Mouse (Mus musculus): ENCODE data around the gene Tbc1d10b.
"Not testable (repeated sequence)": the region's sequence is repeated elsewhere in the genome, so short reads cannot be mapped to it uniquely, and the experiment has no call there.

Gene Tbc1d10b

GRCm38 (mm10) chr7:127208295-127208552 lies at the start of gene Tbc1d10b:
Gene Tbc1d10b, minus strand, starts transcription at chr7:127208468.
- DNase-seq (ENCODE audit: low spot score) = no peak

GRCm38 (mm10) chr7:127256518-127256917 lies 48.2 kb upstream of the Tbc1d10b start:
- no peak for DNase-seq (ENCODE audit: low spot score)

- no peak for DNase-seq (ENCODE audit: low spot score)
Observed at GRCm38 (mm10) chr7:127255965-127256364, 47.7 kb upstream of the Tbc1d10b start.

- DNase-seq (ENCODE audit: low spot score) = no peak
Observed at GRCm38 (mm10) chr7:127255008-127255407, 46.7 kb upstream of the Tbc1d10b start.

- DNase-seq (ENCODE audit: low spot score) = peak; percentile 95
Observed at GRCm38 (mm10) chr7:127253821-127254769, 45.8 kb upstream of the Tbc1d10b start.

- DNase-seq (ENCODE audit: low spot score) = no peak
Observed at GRCm38 (mm10) chr7:127253341-127253740, 45.1 kb upstream of the Tbc1d10b start.

- DNase-seq (ENCODE audit: low spot score) = no peak
Observed at GRCm38 (mm10) chr7:127252414-127252813, 44.1 kb upstream of the Tbc1d10b start.

- DNase-seq (ENCODE audit: low spot score) = not testable (repeated sequence)
Observed at GRCm38 (mm10) chr7:127250511-127250910, 42.2 kb upstream of the Tbc1d10b start.

GRCm38 (mm10) chr7:127244658-127245510 lies 36.6 kb upstream of the Tbc1d10b start:
- no peak for DNase-seq (ENCODE audit: low spot score)

- DNase-seq (ENCODE audit: low spot score) = peak; percentile 95
Observed at GRCm38 (mm10) chr7:127243870-127244657, 35.8 kb upstream of the Tbc1d10b start, which contains the start of gene Zfp771. Gene Zfp771, plus strand, starts transcription at chr7:127244274.

GRCm38 (mm10) chr7:127243361-127243867 lies 35.1 kb upstream of the Tbc1d10b start:
- no peak for DNase-seq (ENCODE audit: low spot score)

GRCm38 (mm10) chr7:127234777-127235176 lies 26.5 kb upstream of the Tbc1d10b start:
- no peak for DNase-seq (ENCODE audit: low spot score)

GRCm38 (mm10) chr7:127233765-127234164 lies 25.5 kb upstream of the Tbc1d10b start:
- no peak for DNase-seq (ENCODE audit: low spot score)

- no peak for DNase-seq (ENCODE audit: low spot score)
Observed at GRCm38 (mm10) chr7:127233368-127233749, 25.1 kb upstream of the Tbc1d10b start.

- DNase-seq (ENCODE audit: low spot score) = peak; percentile 83
Observed at GRCm38 (mm10) chr7:127232622-127233367, 24.5 kb upstream of the Tbc1d10b start, which contains the start of the genes Zfp553 and Sept1. Gene Zfp553, plus strand, starts transcription at chr7:127233061. Gene Sept1, minus strand, starts transcription at chr7:127233130.

- DNase-seq (ENCODE audit: low spot score) = no peak
Observed at GRCm38 (mm10) chr7:127231826-127232621, 23.8 kb upstream of the Tbc1d10b start.

GRCm38 (mm10) chr7:127231376-127231775 lies 23.1 kb upstream of the Tbc1d10b start:
- no peak for DNase-seq (ENCODE audit: low spot score)

GRCm38 (mm10) chr7:127228615-127229303 lies 20.5 kb upstream of the Tbc1d10b start:
- DNase-seq (ENCODE audit: low spot score) = peak; percentile 79

All from lung, postnatal 25 days (tissue).